Mouse (Mus musculus): ENCODE measurements around the gene Cass4.
A peak's percentile ranks its signal among the peaks of the same experiment; 100 is the strongest.

Gene Cass4

DNA sequence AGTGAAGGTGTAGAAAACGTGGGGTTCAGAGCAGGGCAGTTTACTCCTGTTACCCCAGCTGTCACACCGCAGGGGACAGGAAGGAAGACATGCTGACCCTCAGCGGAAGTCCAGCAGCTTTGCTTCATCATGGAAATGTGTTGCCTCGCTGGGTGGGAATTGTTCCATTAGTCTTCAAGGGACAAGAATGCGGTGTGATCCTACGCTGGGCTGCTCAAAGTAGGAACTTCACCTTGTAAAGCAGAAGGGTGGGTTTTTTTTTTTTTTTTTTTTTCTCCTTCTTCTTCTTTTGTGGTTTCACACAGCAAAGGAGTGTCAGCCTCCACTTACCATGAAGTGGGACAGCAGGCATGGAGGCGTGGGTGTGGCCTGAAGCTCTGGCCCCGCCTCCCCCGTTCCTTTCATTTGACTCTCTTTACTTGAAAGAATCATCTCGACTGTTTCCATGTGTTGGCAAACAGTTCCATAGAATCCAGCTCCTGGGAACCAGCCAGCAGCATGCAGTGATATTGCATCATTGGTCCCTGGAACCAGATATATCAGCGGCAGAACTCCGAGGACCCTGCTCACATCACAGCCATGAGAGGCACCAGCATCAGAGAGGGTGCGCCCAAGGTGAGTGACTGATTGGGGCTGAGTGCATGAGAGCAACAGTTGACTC is at the start of gene Cass4:
Cass4 (plus strand) TSS at position 404 of the 661 bp plus-strand sequence.
- peak; percentile 42 for DNase-seq

- DNase-seq: no peak
These were observed 48.9 kb upstream of the Cass4 start for GRCm38 (mm10) chr2:172344669-172345068.

DNA sequence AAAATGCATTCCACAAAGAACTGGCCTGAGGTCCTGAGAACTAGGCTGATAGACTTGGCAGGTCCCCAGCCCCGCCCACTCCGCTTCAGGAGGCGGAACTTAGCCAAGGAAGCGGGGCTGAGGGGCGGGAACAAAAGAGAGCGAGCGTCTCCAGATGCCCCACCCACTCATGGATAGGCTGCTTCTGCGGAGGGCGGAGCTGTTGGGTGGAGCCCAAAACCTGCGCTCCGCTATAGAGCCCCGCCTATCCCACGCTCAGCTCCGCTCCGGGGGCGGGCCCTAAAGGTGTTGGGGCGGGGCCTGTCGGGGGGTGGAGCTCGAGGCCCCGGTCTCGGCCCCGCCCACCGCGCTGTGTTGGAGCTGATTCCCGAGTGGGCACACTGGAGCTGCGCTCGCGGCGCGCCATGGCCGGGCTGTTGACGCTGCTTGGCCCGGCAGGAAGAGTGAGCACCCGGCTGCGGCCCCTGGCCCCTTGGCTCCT is 48.3 kb upstream of the Cass4 start, which contains the start of gene Fam210b:
Fam210b (plus strand) TSS at position 308 of the 481 bp plus-strand sequence.
- DNase-seq: peak; percentile 98

DNA sequence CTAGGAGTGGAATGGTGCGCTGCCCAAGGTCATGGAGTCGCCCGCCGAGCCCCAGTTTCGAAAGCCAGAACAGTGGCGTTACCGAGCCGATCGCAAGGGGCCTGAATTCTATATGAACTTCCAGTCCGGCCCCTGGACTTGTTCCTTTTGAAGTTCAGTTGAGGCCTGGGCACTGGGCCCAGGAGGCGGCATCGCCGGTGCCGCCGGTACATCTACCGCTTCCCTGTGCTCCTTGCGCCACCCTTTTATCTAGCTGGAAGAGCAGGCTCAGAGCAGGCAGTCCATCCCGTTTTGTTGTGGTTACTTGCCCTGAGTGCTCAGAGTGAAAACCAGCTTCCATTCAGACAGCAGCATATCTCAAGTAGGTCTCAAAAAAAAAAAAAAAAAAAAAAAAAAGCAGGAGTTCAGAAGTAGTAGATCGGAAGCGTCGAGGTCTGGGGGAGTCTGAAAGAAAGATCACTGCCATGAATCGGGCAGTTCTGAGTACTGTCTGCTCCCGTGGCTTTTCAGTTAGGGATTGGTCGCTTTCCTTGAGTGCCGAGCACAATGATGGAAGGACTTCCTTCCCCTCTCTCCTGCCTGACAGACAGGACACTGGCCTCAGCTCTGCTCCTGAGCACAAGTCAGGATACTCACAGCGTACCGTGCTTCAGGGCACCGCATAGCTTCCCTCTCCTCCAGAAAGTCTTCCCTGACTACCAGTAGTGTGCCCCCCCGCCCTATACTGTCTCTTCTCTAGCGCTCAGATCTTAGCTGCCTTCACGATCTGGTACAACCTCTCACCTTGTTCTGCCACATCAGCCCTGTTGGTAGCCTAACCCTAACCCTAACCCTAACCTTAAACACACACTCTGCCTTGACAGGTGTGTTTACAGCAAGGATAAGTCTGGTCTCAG is 47.3 kb upstream of the Cass4 start:
- peak; percentile 59 for DNase-seq

DNA sequence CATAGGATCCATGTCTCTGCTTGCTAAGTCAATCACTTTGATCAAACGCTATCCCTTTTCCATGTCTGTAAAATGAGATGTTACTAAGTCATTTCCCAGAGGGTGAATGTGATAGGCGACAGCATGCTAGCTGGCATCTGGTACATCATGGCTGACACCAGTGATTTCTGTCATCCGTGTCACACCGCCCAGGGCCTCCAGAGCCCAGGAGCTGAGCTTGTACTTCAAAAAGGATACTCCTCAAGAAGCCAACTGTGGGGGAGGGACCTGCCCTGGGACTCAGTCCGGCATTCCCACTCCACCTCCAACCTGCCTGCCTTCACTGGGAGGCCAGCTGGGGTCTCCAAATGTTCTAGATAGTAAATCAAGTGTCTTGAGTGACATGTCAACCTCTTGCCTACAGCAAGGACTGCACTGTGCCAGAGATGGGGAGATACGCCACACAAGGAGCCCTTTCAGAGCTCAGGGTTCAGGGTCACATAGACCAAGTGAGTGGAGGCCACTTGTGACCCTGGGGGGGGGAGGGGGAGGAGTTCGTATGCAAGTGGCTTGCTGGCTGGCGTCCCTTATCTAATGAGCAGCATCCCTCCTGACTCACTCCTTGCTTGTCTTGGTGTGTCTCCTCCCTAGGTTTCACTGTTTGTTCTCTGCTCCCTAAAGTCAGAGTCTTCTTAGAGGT is 46.5 kb upstream of the Cass4 start:
- no peak for DNase-seq

DNA sequence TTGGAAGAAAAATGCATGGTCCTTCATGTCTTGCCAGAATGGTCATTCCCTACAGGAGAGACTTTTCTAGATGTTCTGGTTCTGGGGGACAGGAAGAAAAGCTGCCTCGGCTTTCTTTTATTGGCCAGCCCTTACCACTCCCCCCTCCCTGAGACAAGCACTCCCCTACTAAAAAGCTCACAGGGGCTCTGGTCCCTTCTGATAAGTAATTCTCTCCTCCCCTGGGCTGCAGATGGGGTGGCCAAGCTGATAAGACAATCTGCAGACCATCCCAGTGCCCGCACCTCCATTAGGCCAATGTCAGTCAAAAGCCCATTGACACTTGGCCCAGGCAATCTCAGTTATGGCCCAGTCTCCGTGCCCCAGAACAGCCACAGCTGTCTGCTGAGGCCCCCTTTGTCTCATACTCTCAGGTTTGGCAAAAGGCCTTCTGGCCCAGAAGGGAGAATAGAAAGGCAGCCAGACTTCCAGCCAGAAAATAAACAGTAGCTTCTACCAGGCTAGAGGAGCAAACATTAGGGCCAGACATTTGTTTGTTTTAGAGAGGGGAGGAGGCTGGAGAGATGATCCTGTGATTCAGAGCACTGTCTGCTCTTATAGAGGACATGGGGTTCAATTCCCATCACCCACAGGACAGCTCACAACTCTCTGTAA is 45.2 kb upstream of the Cass4 start:
- DNase-seq: no peak

- no peak for DNase-seq
These were observed 43.8 kb upstream of the Cass4 start for GRCm38 (mm10) chr2:172349776-172350175.

GRCm38 (mm10) chr2:172350773-172351172 is 42.8 kb upstream of the Cass4 start:
- DNase-seq: no peak

- DNase-seq: no peak
These were observed 40.4 kb upstream of the Cass4 start for GRCm38 (mm10) chr2:172353218-172353617.

DNA sequence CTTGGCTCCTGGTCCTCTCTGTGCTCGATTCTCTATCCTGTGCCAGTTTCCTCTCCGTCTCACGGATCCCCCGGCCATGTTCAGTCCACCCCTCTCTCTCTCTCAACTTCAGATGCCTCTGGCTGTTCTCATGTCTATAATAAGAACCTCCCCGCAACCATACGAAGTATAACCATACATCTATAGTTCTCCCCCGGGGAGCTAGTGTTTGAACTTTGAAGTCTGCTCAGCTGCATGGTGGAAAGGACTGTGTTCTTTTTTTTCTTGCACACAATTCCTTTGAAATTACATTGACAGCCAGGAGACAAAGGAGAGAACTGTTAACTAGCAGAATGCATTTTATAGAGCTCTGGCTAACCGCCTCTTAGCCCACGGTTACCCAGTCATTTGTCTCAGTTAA is 38.8 kb upstream of the Cass4 start:
- DNase-seq: no peak

DNA sequence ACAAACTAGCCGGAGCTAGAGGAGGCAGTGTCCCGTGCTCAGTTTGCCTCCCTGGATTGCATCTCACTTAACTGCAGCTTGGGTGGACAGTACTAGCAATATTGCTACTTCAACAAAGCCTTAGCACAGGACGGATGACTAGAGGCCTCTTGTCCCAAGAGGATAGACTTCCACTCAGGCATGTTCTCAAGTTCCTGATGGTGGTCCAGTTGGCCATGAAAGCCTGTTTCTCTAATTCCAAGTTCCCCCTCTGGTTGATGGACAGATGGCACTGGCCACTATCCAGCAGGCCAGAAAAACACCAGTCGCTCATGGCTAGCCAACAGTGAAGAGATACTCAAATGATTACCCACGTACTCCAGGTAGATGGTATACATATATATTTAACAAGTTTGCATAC is 37.8 kb upstream of the Cass4 start:
- DNase-seq: no peak

DNA sequence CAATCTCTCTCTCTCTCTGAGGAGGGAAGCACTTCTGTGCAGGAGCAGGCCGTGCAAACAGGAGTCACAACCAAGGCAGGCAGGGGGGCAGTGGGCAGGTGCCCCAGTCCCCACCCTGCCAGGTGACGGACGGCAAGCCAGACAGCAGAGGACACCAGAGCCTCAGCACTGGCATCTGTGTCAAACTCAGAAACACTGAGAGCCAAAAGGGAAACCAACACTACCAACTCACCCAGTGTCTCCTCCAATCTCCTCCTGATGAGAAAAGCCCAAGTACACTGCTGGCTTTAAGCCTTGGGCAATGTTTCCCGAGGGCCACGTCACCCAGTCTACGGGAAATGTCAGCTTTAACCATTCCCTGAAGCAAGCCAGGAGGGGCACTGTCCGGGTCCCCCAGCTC is 30.4 kb upstream of the Cass4 start:
- no peak for DNase-seq

GRCm38 (mm10) chr2:172370411-172371223 is 23.0 kb upstream of the Cass4 start, which contains the start of the genes Aurka and Cstf1:
TSS of gene Aurka (minus strand) at chr2:172370535.
TSS of gene Cstf1 (plus strand) at chr2:172370681.
- peak; percentile 97 for DNase-seq

- no peak for DNase-seq
These were observed 22.3 kb upstream of the Cass4 start for GRCm38 (mm10) chr2:172371258-172371657.

DNA sequence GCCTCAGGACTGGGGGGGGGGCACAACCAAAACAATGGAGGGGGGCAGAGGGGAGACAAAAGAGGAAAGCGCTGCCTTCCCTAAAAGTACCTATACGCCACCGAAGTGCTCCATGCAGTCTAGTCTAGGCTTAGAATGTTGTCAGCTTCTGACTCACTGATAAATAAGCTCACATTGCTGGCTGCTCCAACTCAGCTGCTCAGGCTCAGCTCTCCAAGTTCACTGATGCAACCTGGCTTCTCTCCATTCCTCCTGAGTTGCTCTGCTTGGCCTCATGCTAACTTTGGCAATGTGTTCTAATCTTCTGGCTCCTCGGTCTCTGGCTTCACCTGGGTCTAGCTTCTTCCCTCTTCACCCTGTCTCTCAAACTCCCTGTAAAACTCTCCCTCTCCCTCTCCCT is 17.0 kb upstream of the Cass4 start:
- DNase-seq: no peak

DNA sequence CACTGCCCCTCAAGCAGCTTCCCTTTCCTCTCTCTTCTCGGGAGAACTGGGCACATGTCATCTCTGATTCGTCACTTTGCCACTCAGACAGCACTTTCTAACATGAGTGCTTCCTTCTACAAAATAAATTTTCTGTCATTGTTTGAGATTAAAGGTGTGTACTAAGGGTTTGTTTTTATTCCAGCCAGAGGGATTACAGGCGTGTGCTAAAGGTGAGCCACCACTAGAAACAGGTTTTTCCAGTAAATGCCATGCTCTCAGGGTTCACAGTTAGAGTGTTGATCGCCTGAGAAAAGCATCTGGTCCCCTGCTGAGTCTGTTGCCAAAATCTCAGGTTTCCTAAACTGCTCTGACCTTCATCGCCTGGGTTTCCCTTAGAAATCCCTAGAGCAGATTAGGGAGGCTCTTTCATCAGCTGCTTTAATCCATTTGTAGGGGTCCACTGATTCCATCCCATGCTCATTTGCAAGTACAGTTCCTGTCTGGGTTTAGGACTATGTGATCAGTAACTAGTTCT is 16.5 kb upstream of the Cass4 start:
- DNase-seq: no peak

- DNase-seq: peak; percentile 70
These were observed 15.3 kb upstream of the Cass4 start for GRCm38 (mm10) chr2:172378332-172378731.

GRCm38 (mm10) chr2:172380513-172380912 is 13.1 kb upstream of the Cass4 start:
- no peak for DNase-seq

DNA sequence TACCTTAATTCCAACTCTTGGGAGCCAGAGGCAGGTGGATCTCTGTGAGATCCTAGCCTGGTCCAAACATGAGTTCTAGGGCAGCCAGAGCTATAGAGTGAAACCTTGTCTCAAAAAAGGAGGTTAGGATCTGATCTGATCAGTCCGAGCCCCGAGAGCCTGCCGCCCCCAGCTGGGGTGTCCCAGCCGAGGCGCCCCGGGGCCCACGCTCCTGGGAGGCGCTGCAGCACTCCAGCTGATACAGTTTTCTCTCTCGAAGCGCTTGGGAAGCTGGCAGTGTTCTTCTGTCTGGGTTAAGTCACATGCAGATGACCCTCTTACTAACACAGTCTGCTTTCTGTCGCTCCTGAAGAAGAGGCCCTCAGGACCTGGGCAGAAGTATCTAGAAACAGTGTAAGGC is 12.3 kb upstream of the Cass4 start:
- no peak for DNase-seq

- DNase-seq: no peak
These were observed 11.7 kb upstream of the Cass4 start for GRCm38 (mm10) chr2:172381898-172382297.

DNA sequence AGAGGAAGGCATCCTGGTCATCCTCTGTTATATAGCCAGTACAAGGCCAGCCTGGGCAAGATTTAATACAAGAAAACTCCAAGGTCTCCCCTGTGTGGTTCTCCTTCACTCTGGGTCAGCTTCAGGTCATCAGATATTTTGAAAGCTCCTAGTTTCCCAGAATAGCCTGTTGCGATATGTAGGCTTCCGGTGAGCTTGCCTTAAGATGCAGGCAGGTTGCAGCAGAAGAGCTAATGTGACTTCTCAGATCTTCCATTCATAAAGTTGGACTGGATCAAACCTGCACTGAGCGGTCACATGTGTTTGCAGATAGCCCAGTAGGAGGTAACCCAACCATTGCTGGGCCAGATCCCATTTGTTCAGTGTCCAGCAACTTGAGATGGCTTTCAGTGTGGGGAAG is 8.9 kb upstream of the Cass4 start:
- DNase-seq: no peak

GRCm38 (mm10) chr2:172390341-172390740 is 3.3 kb upstream of the Cass4 start:
- DNase-seq: no peak
